Mouse (Mus musculus) embryo, embryonic 11 days (tissue): ENCODE measurements at regions not wholly inside any gene's neighbourhood (a gene's known extent, or its start where the extent isn't known, plus 50 kb on each side); places are given as distances from the start of the nearest gene placed in this dataset.

Experiments used
- DNase-seq: peaks from one replicate; pipeline ENCODE4 v3.0.0-alpha.2; 2015

DNA sequence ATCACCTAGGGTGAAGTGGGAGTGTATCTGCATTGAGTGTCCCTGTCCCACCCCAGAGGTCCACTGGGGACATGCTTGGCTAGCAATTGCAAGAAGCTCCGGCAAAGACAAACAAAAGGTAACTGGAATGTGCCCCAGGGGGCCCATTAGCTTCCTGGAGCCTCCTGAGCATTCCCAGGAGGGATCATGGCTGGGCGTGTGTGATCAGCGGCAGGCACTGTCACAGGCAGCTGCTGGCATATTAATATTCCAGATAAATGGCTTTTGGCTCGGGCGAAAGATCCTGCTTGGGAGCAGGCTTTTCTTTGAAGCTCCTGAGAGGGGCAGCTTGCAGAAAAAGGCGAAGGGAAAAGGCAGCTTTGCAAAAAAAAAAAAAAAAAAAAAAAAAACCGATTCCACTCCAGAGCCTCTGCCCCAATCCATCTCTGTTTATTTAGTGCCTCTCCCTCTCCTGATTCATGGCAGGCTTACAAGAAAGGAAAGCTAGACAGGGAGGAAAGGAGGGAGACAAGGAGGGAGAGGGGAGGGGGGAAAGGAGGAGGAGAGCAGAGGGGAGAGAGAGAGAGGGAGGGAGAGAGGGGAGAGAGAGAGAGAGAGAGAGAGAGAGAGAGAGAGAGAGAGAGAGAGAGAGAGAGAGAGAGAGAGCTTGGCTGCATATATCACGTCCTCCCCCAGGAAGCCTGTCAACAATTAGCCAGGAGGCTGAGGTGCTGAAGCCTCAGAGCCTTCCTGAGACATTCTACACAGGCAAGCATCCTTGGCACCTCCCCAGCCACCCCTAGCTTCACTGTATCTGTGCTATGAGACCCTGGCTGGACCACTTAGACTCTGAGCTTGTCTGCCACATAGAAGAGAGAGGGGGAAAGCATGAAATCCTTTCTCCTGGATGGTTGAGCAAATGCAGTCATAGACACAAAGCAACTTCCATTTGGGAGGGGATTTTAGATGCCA is 443.4 kb upstream of the Zmiz1 start:
- DNase-seq: peak; percentile 83

DNA sequence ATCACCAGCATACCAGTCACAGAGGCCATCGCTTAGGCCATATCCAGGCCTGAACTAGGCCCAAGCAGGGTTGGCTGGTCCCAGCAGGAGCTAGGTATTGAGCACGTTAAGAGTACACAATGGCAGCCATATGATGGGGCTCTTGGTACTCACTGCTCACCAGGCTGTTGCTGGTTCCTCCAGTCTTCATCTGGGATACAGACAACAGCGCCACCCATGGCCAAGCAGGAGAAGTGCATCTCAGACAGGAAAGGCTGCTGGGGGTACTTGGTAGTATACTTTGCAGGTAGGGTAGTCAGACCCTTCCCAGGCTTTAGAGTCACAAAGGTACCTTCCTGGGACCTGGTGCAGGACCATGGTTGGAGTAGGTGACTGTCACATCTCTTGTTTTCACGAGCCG is 441.1 kb upstream of the Zmiz1 start:
- no peak for DNase-seq

DNA sequence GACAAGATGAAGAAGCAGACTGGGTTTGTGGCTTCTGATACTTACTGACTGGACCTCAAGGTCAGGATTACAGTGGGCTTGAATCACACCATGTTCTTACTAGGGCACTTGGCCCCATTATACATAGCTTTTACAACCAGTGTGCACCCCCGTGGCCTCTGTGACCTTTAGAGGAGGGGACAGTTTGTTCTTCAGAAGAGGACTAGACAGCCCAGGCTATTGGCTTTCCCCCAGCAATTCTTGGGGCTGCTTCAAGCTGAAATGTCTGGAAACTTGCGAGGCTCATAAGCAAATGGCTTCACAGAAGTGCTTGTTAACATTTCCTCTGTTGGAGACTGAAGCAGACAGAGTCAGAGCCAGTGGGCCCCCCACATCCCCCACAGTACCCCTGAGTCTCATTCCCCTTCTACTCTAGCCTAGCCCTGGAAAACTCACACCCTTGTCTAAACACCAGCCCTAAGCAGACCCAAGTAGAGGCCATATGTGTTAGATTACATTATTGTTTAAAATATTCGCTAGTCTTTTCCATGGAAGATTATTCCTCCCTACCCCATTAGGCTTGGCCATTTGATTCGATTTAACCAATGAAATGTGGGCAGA is 439.6 kb upstream of the Zmiz1 start:
- DNase-seq: no peak

DNA sequence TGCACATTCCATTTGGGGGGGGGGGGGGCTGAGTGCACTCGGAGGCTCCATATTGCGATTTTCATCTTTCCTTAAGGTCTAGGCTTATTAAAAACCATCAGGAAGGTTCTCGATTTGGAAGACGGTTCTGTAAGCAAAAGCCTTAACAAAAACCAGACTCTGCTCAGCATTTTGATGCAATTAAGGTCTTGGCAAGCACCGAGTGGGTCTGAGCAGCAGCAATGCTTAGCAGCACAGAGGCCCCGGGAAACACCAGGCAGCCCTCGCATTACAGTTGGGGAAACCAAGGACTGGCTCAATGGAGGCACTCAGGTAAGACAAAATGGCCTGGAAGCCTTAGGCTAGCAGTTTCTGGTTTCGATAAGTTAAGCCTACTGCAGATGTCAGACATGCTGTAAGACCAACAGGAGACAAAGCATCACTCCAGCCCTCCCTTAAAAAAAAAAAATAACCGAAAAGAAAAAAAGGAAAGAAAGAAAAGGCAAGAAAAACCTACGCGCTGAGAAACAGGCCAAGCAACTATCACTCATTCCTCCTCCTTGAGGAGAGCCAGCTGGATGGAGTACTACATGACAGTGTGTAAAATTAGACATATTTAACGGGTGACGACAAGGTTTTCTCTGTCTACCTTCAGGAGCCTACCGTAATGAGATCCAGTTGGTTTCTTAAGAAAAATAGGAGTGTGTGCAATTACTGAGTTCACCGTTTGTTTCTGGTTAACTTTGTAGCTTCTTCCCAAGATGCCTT is 436.3 kb upstream of the Zmiz1 start:
- DNase-seq: peak; percentile 48

DNA sequence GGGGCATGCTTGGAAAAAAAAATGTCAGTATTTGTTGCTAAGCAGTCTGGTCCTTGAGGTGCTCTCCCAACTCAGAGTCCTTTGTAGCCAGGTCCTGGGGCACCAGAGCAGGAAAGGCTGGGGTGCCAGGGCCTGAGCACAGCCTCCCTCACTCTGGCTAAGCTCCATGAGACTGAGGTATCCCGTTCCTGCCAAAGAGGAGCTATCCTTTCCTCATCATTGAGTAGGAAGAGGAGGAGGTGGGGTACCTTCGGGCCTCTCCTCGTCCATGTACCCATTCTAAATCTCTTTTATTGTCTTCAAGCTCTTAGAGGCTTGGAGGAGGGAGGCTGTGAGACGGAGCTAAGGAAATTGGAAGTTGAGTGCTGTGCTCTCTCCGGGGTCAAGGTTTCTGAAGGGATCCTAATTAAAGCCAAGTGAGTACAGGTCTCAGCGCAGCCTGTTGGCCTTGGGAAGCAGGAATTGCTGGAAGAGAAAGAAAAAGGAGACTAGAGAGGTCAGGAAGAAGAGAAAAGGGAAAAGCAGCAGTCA is 435.6 kb upstream of the Zmiz1 start:
- DNase-seq: no peak

DNA sequence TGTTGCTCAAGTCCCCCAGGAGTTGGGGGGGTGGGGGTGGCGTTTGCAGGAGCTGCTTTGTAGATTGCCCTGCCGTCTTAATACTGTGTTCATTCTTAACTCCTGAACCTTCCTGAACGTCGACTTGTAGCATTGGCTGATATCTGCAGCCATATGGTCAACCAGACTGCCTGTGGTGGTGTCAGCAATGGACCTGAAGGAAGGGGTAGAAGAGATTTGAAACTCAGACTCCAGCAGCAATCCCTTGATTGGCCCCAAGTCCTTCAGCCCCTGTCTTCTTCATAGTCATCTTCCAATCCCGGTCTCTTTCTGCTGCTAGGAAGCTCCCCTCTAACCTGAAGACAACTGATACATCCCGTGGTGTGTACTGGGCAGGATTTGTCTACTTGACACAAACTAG is 433.9 kb upstream of the Zmiz1 start:
- no peak for DNase-seq

DNA sequence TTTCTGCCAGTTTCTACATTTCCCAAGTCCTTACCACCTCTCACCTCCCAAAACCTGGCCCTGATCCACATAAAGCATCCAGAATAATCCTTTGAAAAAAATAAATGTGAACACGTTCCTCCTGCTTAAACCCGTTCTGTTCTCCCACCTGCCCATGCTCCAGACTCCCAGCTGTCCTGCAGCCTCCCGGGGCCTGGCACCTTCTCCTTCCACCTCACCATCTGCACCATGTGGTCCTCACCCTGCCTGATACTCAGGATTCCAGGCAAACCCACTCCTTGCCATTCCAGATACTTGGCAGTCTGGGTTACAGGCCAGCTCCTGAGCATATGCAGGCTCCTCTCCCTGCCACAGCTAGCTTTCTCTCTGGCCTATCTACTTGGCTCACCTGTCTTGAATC is 431.9 kb upstream of the Zmiz1 start:
- DNase-seq: no peak

DNA sequence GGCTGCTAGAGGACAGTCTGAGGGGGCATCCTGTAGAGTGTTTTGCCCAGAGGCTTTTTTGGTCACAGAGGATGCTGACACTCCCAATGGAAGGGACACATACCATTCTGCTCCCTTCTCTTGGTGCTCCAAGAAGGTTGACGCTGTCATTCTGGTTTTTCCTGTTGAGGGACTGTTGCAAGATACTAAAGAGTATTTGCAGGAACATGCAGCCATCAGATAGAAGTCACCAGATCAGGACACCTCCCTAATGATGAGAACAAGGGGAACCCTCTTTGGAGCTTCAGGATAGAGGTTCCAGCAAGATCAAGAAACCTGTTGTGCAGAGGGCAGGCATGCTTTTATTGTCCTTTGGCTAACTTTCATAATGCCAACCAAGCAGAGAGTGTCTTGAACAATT is 431.1 kb upstream of the Zmiz1 start:
- no peak for DNase-seq

DNA sequence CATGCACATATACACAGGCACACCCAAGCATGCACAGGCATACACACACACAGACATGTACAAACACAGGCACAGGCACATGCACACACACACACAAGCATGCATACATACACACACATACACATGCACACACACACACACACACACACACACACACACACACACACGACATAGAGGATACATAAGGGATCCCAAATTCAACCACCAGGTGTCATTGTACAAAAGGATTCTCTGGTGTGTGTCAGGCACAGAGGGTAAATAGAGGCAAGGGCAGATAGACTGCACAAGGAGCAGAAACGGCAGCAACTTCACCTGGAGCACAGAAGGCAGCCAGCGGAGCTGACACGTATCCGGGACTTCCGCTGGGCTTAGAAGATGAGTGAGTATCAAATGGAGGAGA is 428.1 kb upstream of the Zmiz1 start:
- DNase-seq: no peak

DNA sequence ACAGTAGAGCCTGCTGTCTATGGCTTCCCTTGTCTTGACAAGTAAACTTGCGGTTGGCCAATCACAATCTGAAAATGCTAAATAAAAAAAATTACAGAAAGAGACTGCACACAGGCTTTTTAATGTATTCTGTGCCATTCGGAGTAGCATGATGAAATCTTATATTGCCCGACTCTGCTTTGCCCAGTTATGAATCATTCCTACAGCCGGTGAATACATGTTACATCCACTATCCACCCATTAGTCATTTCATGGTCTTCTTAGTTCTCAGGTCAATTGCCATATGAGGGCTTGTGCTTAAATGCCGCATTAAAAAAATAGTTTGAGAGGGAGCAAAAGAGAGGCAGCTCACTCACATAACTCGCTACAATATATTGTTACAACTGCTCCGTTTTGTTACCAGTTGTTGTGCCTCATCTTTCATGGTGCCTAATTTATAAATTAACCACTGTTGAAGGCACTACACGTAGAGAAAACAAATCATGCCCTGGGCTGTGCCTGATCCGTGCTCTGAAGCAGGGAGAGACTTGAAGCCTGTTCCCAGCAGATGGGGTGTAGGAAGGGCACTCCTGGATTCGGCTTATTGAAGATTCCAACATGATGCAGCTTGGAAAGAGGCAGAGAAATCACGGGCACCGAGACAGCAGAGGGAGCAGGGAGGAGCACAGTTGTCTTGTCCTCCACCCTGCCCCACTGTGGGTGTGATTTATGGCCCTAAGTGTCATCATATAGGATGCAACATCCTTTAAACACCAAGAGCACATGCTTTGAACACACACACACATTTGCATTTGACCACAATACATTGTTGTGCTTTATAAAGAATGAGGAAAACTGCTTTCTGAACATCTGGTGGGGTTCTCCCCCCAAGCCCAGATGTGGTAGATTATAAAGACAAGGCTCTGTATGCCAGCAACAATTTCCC is 427.0 kb upstream of the Zmiz1 start:
- no peak for DNase-seq

DNA sequence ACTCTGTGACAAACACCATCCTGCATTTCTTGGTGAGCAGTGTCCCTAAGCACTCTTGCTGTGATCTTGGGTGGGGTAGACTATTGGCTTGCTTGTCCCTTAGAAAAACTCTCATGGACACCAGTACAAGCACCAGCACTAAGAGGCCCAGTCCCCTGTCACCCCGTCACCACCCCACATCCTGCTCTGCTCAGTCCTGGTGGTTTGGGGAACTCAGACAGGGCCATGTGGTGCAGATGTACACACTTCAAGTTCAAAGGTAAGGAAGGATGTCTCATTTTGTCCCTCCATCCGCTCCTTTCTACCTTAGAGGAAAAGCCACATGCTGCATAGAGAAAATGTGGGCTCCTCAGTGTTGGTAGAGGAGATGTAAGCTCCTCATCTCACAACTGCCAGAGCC is 426.1 kb upstream of the Zmiz1 start:
- no peak for DNase-seq

DNA sequence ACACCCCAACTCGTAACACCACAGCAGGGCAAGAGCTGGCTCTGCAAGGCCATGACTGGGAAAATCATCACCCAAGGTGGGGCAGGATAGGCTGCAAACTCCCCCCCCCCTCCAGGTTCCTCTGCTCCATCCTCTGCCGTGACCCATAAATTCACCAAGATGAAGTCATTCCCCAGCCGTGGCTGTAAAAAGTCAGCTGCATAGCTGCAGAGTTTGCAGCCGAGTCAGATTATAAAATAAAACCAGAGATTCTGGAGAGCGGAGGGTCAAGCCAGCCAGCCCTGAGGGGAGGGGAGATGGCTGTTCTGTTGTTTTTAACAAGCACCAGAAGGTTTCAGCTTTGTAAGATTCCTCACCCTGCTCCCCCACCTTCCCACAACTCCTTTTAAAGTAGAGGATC is 416.7 kb upstream of the Zmiz1 start:
- DNase-seq: peak; percentile 72

DNA sequence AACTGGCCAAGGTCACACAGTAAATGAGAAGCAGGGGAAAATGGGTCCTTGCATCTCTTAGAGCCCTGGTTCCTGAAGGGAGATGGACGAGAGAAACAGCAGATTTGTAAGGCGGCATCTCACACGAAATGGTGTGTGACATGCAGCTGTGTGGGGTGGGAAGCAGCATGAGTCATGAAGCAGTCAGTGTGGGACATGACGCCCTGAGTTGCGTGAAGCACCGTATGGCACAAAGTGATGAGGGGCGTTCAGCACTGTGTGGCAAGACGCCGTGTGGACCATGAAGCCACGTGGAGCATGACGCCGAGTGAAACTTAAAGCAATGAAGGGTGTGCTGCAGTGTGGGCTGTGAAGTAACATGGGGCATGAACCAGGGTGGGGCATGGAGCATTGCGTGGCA is 414.9 kb upstream of the Zmiz1 start:
- no peak for DNase-seq

DNA sequence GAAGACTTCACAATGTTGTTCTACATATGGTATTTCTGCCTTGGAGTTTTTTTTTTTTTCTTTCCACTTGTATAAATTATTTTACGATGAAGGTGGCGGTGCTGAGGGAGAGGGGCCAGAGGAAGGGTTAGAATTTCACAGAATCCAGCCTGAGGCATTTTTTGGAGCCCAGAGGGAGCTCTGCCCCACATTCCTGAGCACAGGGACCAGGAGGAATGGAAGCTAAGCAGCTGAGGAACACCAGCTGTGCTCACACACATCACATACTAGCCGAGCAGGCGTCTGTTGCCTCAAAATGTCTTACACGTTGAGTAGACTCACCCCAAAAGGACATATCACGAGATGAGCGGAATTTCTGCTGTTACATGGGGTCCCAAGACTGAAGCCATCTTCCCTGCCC is 414.1 kb upstream of the Zmiz1 start:
- DNase-seq: peak; percentile 54

DNA sequence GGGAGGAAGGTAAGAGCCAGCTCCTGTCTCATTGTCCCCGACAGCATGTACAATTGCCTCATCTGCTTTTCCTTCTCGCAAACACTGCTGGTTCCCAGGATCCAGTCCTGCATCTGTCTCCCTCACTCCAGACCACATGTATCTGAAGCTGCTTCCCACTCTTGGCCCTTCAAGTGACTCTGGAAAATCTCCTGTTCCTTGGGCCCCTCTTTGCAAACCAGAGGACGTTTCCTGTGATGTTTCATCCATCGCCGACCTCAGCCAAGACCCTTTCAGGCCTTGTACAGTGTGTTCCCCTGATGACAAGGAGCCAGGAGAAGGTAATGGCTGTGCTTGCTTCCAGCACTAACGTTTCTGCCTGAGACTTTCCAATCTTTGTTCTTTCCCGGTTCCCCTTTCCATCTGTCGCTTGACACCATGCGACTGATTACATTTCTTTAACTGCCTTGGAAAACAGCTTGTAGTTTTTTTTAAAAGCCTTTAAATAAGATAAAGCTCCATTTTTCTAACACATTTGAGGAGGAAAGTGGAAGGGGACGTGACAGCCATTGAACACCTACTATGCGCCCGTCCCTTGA is 408.2 kb upstream of the Zmiz1 start:
- DNase-seq: no peak

DNA sequence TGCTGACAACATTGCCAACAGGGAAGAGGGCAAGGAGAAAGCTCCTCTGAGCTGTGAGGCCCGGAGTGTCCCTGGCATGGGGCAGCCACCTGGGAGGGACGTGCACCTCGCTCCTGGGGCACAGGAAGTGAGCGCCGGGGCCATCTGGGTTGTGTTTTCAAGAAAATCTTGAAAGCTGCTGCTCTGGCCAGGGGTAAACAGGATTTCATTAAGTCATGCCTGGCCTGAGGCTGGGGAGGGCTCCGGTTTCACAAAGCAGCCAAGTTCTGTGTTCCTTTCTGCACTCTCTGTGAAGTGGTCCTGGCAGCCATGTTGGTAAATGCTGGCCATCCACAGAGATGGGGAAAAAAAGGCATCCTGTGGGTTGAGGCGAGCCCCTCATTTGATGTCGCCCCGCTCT is 406.8 kb upstream of the Zmiz1 start:
- peak; percentile 65 for DNase-seq

DNA sequence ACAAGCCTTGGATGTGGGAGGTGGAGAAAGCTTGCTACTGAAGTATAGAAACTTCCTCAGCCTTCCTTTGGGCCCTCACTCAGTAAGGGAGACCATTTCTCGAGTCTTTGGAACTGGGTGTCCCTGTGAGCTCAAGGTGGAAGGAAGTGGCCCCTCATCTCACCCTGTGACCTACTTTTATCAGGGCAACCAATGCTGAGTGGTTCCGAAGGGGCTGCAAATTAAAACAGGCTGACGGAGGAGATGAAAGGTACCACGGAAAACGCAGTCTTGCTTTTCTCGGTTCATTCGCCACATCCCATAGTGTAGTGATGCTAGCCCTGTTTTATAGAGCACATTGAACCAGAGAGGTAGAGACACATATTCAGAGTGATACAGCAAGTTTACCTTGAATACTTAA is 399.6 kb upstream of the Zmiz1 start:
- no peak for DNase-seq

DNA sequence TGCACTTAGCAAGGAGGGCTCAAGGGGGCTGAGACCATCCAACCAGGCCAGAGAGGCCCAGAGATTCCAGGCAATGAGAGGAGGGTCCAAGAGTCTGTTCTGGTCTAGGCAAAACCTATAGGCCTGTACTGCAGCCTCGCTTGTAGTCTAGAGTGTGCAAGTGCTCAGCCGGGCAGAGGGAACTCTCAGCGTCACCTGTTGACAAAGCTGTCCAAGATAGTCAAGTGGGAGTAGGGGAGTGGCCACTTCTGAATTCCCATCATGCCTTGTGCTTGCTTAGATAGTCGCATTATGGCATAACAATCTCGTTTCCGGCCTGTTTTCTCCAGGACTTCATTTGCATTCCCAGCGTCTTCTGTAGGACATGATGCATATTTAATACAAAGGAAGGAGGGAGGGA is 398.7 kb upstream of the Zmiz1 start:
- no peak for DNase-seq

DNA sequence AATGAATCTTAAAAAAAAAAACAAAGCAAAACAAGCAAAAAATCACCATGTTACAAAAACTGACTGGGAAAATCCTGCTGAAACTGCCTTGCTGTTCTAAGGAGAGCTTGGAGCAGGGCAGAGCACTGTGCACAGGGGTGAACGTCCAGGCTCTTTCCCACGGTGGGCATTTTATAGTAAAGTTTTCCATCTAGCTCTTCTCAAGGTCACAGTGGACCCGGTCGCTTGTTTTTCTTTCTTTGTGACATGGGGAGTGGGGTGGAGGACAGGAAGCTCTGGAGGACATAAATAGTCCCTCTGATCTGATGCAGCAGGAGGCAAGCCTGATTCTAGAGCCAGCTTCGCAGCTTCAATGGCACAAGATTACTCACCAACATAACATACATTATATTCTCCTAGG is 395.9 kb upstream of the Zmiz1 start:
- DNase-seq: no peak

DNA sequence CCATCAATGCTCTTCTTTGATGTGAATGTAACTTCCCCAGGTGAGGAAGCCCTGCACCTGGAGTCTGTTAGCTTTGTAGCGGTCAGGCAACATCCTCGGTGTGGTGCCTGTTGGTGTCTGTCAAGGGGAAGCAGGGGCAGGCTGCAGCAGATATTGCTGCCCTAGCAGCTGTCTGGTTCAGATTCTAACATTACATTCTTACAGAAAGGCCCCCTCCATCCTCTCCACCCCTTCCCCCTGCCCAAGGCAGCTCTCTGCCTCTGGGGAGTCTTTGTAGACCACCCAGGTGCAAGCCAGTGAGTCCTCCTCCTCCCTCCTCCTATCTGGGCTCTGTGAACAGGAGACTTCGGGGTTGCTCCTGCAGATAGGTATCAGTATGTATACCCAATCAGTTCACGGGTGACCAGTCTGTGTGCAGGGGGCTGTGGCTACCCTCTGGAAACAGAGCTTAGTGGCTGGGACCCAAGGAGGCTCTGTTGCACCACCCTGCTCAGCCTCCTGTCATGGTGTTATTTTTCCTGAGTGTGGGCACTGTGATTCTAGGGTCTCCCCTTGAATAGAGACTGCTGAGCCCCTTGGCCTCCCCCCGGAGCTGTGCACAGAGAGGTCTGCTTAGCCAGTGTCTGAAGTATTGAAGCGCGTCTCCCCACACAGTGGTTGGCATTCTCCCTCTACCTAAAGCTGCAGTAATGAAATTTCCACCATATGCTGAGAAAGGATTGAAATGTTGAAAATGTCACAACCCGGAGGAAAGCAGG is 394.6 kb upstream of the Zmiz1 start:
- peak; percentile 60 for DNase-seq

DNA sequence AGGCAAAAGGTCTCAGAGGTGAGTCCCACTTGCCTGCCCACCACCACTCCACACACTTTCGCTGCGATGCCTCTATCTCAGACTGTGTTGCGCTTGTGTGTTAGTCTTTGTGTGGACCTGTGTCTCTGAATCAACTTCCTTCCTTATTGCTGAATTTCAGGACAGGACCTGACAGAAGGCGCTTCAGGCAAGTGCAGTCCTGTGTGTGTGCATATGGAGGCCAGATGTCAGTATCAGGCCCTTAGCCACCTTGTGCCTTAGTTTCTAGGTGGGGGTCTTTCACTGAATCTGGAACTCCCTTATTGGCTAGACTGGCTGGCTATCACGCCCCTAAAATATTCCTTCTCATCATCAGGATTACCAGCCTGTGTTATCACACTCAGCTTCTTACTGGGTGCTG is 391.6 kb upstream of the Zmiz1 start:
- no peak for DNase-seq
